Mouse (Mus musculus) hindbrain, embryonic 15.5 days (tissue): ENCODE data around the gene Foxp1. TPM values are rescaled to one million over a fixed set of nuclear protein-coding genes. Genes with fewer than 3 reads are reported as not detected.

Experiments used
- ATAC-seq: fragments of 200-750 bp; cut with Nextera tagmentation; 2 replicates; pipeline ENCODE4 v1.8.0; 2017; ENCODE audit warnings: low read depth, moderate number of reproducible peaks, moderate TSS enrichment; ENCODE audit not compliant: low FRiP score
- H3K27ac ChIP-seq: fragments of 300-500 bp; sonication (generic); replicated peaks from 2 replicates; pipeline ENCODE4 v1.5.1; 2015; ENCODE audit warnings: mild to moderate bottlenecking, inconsistent platforms
- H3K27me3 ChIP-seq: fragments of 300-500 bp; sonication (generic); 2 replicates; pipeline ENCODE4 v1.6.1; 2015; ENCODE audit warnings: control low read depth, inconsistent platforms
- H3K36me3 ChIP-seq: fragments of 300-500 bp; sonication (generic); 2 replicates; pipeline ENCODE4 v1.6.1; 2015; ENCODE audit warnings: control low read depth, inconsistent platforms
- H3K4me1 ChIP-seq: fragments of 300-500 bp; sonication (generic); replicated peaks from 2 replicates; pipeline ENCODE4 v1.6.1; 2015; ENCODE audit warnings: control low read depth, inconsistent platforms
- H3K4me2 ChIP-seq: fragments of 300-500 bp; sonication (generic); 2 replicates; pipeline ENCODE4 v1.6.1; 2015; ENCODE audit warnings: moderate library complexity, mild to moderate bottlenecking, inconsistent platforms
- H3K4me3 ChIP-seq: fragments of 300-500 bp; sonication (generic); 2 replicates; pipeline ENCODE4 v1.5.1; 2015; ENCODE audit warnings: mild to moderate bottlenecking, inconsistent platforms
- H3K9ac ChIP-seq: fragments of 300-500 bp; sonication (generic); 2 replicates; pipeline ENCODE4 v1.6.1; 2015; ENCODE audit warnings: inconsistent platforms
- H3K9me3 ChIP-seq: fragments of 300-500 bp; sonication (generic); 2 replicates; pipeline ENCODE4 v1.6.1; 2016; ENCODE audit warnings: control low read depth, inconsistent platforms
- WGBS: fragments of 180-500 bp; shearing (Covaris S2); methylation state at CpG from one replicate; pipeline ENCODE4 v1.1.7; 2015; 5-methylcytosine and 5-hydroxymethylcytosine counted together
- polyA plus RNA-seq: library from polyadenylated mRNA; unstranded; fragments of >200 nt; fragmentation: Nextera tagmentation; extraction: Ambion mirVana; gene quantifications from 2 replicates; pipeline ENCODE4 v1.2.1, GENCODE M21; 2015

Gene Foxp1
- polyA plus RNA-seq, 1 experiment from 2014 or later: 74.2 TPM

GRCm38 (mm10) chr6:99269921-99270320 is 252.6 kb downstream of the Foxp1 start:
- Histone ChIP-seq H3K4me1 (peaks cover 24% of the 10 kb centered on the region), H3K4me3 (no peak overlapping the region), H3K27me3 (no peaks in the 10 kb centered on the region), H3K36me3 (no peaks in the 10 kb centered on the region), H3K4me2 (no peak overlapping the region), H3K9ac (no peak overlapping the region), H3K9me3 (no peaks in the 10 kb centered on the region), H3K27ac (no peak overlapping the region)
- ATAC-seq: no peak
- WGBS: 87% methylated on average over 6 of the region's 6 CpGs

- H3K27me3 ChIP-seq: 0 out of 2 replicates have a peak, but pooled peaks cover 3% of the 10 kb centered on the region
- H3K4me2 ChIP-seq: no peak overlapping the region
- H3K9me3 ChIP-seq: no peaks in the 10 kb centered on the region
- no peak overlapping the region for H3K4me3 ChIP-seq
- no peak overlapping the region for H3K27ac ChIP-seq
- H3K9ac ChIP-seq: no peak overlapping the region
- peak; percentile 45; the same call in 1 of the 2 replicates for ATAC-seq
- no peaks in the 10 kb centered on the region for H3K36me3 ChIP-seq
- WGBS: 38% methylated on average over 20 of the region's 20 CpGs
- peaks cover 33% of the 10 kb centered on the region for H3K4me1 ChIP-seq
These were observed 254.1 kb downstream of the Foxp1 start for GRCm38 (mm10) chr6:99268171-99269061.

GRCm38 (mm10) chr6:99265945-99266656 is 256.4 kb downstream of the Foxp1 start:
- WGBS: 24% methylated on average over 13 of the region's 13 CpGs
- Histone ChIP-seq H3K27ac (peak overlapping the region; percentile 47), H3K9ac (peak overlapping the region; percentile 18; the same call in 1 of the 2 replicates), H3K9me3 (no peaks in the 10 kb centered on the region), H3K4me3 (no peak overlapping the region), H3K27me3 (0 out of 2 replicates have a peak, but pooled peaks cover 3% of the 10 kb centered on the region), H3K4me1 (peaks cover 33% of the 10 kb centered on the region), H3K36me3 (no peaks in the 10 kb centered on the region), H3K4me2 (peak overlapping the region; percentile 27)
- no peak for ATAC-seq

- Histone ChIP-seq H3K9ac (no peak overlapping the region), H3K4me2 (peak overlapping the region; percentile 27; the same call in 1 of the 2 replicates)
- 34% methylated on average over 4 of the region's 4 CpGs for WGBS
These were observed 257.3 kb downstream of the Foxp1 start for GRCm38 (mm10) chr6:99265173-99265572.

GRCm38 (mm10) chr6:99264192-99265093 is 258.1 kb downstream of the Foxp1 start:
- Histone ChIP-seq H3K4me2 (no peak overlapping the region), H3K27me3 (0 out of 2 replicates have a peak, but pooled peaks cover 3% of the 10 kb centered on the region), H3K9ac (no peak overlapping the region), H3K27ac (no peak overlapping the region), H3K4me1 (peaks cover 33% of the 10 kb centered on the region), H3K4me3 (no peak overlapping the region), H3K9me3 (no peaks in the 10 kb centered on the region), H3K36me3 (no peaks in the 10 kb centered on the region)
- no peak for ATAC-seq
- WGBS: 26% methylated on average over 13 of the region's 13 CpGs

More at GRCm38 (mm10) chr6:99265173-99265572, 257.3 kb downstream of the Foxp1 start:
- H3K4me3 ChIP-seq: no peak overlapping the region
- H3K9me3 ChIP-seq: no peaks in the 10 kb centered on the region
- ATAC-seq: no peak
- no peaks in the 10 kb centered on the region for H3K36me3 ChIP-seq
- peaks cover 33% of the 10 kb centered on the region for H3K4me1 ChIP-seq
- H3K27ac ChIP-seq: no peak overlapping the region
- H3K27me3 ChIP-seq: 0 out of 2 replicates have a peak, but pooled peaks cover 3% of the 10 kb centered on the region

- ATAC-seq: no peak
- WGBS: 46% methylated on average over 2 of the region's 2 CpGs
- Histone ChIP-seq H3K4me3 (no peak overlapping the region), H3K9ac (no peak overlapping the region), H3K9me3 (no peaks in the 10 kb centered on the region), H3K27me3 (0 out of 2 replicates have a peak, but pooled peaks cover 3% of the 10 kb centered on the region), H3K27ac (no peak overlapping the region), H3K4me1 (peaks cover 33% of the 10 kb centered on the region), H3K36me3 (no peaks in the 10 kb centered on the region), H3K4me2 (no peak overlapping the region)
These were observed 258.7 kb downstream of the Foxp1 start for GRCm38 (mm10) chr6:99263886-99264185.

- no peak overlapping the region for H3K27ac ChIP-seq
- WGBS: 22% methylated on average over 12 of the region's 12 CpGs
- H3K9ac ChIP-seq: no peak overlapping the region
- ATAC-seq: no peak
- H3K9me3 ChIP-seq: no peaks in the 10 kb centered on the region
- H3K4me3 ChIP-seq: no peak overlapping the region
- H3K4me1 ChIP-seq: peaks cover 31% of the 10 kb centered on the region
- no peak overlapping the region for H3K4me2 ChIP-seq
- H3K27me3 ChIP-seq: 0 out of 2 replicates have a peak, but pooled peaks cover 3% of the 10 kb centered on the region
- no peaks in the 10 kb centered on the region for H3K36me3 ChIP-seq
These were observed 259.2 kb downstream of the Foxp1 start for GRCm38 (mm10) chr6:99263061-99263885.

- Histone ChIP-seq H3K27me3 (0 out of 2 replicates have a peak, but pooled peaks cover 3% of the 10 kb centered on the region), H3K9ac (no peak overlapping the region), H3K4me2 (no peak overlapping the region), H3K36me3 (no peaks in the 10 kb centered on the region), H3K4me3 (no peak overlapping the region), H3K27ac (no peak overlapping the region), H3K4me1 (peaks cover 26% of the 10 kb centered on the region), H3K9me3 (no peaks in the 10 kb centered on the region)
- WGBS: 54% methylated on average over 4 of the region's 4 CpGs
- no peak for ATAC-seq
These were observed 260.8 kb downstream of the Foxp1 start for GRCm38 (mm10) chr6:99261737-99262130.

- H3K27ac ChIP-seq: no peak overlapping the region
- no peak overlapping the region for H3K4me3 ChIP-seq
- H3K9ac ChIP-seq: no peak overlapping the region
- peaks cover 20% of the 10 kb centered on the region for H3K4me1 ChIP-seq
- 0 out of 2 replicates have a peak, but pooled peaks cover 3% of the 10 kb centered on the region for H3K27me3 ChIP-seq
- 51% methylated on average over 11 of the region's 11 CpGs for WGBS
- no peak for ATAC-seq
- H3K9me3 ChIP-seq: no peaks in the 10 kb centered on the region
- no peak overlapping the region for H3K4me2 ChIP-seq
- no peaks in the 10 kb centered on the region for H3K36me3 ChIP-seq
These were observed 261.4 kb downstream of the Foxp1 start for GRCm38 (mm10) chr6:99260941-99261736.

GRCm38 (mm10) chr6:99258346-99258745 is 264.2 kb downstream of the Foxp1 start:
- no peak overlapping the region for H3K9ac ChIP-seq
- H3K9me3 ChIP-seq: no peaks in the 10 kb centered on the region
- H3K4me3 ChIP-seq: no peak overlapping the region
- no peak overlapping the region for H3K27ac ChIP-seq
- no peak overlapping the region for H3K4me2 ChIP-seq
- H3K4me1 ChIP-seq: no peaks in the 10 kb centered on the region
- no peaks in the 10 kb centered on the region for H3K27me3 ChIP-seq
- 83% methylated on average over 5 of the region's 5 CpGs for WGBS
- no peaks in the 10 kb centered on the region for H3K36me3 ChIP-seq
- no peak for ATAC-seq
